Mouse (Mus musculus): Measurements from ENCODE around the gene Slc24a3. TPM values are rescaled to one million over a fixed set of nuclear protein-coding genes. Genes with fewer than 3 reads are reported as not detected.
A peak's percentile ranks its signal among the peaks of the same experiment; 100 is the strongest.

Slc24a3 gene
- total RNA-seq, 2 experiments from 2014 or later: 1.3 to 2.0 TPM

DNA sequence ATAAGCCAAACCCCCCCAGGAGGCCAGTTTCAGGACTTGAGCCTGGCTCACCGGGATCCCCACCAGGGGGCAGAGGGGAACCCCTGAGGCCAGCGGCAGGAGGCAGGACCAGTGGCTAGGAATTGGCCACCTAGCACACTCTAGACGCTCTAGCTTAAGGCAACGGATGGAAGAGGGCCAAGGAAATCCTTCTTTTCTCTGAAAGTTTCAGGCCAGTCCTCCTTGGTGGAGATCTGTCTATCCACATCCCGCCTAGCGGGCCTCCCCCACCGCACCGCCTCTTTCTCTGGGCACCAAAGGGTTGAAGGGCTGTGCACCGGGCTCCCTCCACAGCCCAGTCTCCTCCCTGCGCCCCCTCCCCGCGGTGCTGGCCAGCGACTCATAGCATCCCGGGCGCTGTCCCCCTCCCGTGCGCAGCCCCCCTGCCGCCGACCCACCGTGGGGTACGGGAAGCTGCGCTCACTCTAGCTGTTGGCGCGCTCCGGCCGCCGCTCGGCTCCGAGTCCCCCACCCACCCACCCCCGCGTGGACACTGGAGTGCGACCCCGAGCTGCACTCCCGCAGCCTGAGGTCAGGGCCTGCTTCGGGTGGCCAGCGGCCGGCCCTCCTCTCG is 397 bp upstream of the Slc24a3 start:
- intact Hi-C loops (cut with DNase I): no loop called here
- H3K27ac ChIP-seq: peak overlapping the region; percentile 76
- peak overlapping the region; percentile 81 for H3K4me3 ChIP-seq
- DNase-seq: peak; percentile 79
- peak; percentile 66 for TF ChIP-seq CTCF (IDR thresholded peaks at IDR 0.05)

DNA sequence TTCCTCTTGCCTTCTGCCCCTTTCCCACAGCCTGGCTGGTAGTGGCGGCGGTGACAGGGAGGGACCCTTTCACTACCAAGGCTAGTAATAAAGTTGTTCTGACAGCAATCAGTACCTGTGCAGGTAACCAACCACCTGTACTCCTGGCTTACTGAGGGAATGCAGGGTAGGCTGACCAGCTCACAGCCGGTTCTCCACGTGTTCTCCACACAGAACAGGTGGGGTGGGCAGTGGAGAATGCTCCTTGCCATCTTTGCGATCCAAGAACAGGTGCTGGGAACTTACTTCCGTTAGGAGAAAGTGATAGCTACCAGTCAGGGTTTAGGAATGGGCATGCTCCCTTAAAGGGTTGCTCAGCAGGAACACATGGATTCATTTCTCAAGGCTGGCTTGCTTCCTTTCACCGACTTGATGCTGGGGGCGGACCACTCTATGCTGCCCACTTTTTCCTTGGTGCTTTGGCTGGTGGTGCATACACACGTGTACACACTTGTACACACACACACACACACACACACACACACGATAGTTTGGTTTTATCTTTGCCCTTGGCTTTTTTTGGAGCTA is 934 bp downstream of the Slc24a3 start:
- peak overlapping the region; percentile 76 for H3K27ac ChIP-seq
- no peak for DNase-seq
- intact Hi-C loops (cut with DNase I): no loop called here
- peak overlapping the region; percentile 81 for H3K4me3 ChIP-seq
- no peak for TF ChIP-seq CTCF (IDR thresholded peaks at IDR 0.05)

DNA sequence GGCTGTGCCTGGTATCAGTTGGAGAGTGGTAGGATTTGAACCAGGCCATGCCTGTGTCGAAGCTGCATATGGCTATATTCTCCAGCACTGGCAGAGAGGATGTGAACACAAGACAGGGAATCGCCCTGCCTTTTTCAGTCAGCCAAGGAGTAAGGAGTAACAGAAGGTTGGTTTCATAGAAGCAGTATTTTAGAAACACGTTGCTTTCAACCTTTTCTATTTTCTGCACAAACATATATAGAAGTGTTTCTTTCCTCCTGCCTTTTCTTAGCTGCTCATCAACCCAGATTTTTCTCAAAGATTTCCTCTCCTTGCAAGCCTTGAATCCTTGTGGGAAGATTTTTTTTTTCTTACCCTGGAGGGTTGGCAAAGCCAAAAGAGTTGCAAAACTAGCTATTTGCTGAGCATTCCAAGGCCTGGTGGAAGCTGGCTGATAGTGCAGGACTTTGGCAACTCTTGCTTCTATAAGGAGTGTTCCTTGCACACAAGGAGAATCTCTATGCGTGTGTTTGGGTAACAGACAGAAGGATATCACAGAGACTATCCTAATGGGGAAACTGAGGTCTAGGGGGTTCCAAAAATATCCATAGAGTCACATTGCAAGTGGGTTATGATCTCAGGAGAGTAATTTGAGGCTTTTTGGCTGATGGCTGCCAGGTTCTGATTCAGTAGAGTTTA is 5.6 kb downstream of the Slc24a3 start:
- no peak for TF ChIP-seq CTCF (IDR thresholded peaks at IDR 0.05)
- Histone ChIP-seq H3K4me3 (no peak overlapping the region), H3K27ac (no peak overlapping the region; the same call in 1 of the 2 replicates)
- no peak for DNase-seq
- intact Hi-C loops (cut with DNase I): no loop called here

DNA sequence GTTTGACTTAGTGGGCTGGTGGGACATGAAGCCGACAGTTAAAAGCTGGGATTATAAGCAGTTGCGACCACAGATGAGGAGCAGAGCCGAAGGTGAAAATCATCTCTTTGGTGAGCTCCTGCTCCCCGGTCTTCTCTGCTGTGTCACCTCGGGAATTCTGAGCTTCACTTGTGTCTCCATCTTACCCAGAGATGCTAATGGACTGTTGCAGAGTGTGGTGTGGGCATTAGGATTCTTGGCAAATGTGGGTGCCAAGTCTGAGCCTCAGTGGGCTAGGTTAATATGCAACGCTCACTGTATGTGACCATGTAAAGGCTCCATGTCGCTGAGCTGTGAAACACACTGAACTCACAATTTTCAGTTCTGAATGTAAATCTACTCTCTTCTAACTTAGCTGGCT is 7.5 kb downstream of the Slc24a3 start:
- intact Hi-C loops (cut with DNase I): no loop called here
- Histone ChIP-seq H3K27ac (no peak overlapping the region), H3K4me3 (no peak overlapping the region)
- no peak for DNase-seq
- no peak for TF ChIP-seq CTCF (IDR thresholded peaks at IDR 0.05)

DNA sequence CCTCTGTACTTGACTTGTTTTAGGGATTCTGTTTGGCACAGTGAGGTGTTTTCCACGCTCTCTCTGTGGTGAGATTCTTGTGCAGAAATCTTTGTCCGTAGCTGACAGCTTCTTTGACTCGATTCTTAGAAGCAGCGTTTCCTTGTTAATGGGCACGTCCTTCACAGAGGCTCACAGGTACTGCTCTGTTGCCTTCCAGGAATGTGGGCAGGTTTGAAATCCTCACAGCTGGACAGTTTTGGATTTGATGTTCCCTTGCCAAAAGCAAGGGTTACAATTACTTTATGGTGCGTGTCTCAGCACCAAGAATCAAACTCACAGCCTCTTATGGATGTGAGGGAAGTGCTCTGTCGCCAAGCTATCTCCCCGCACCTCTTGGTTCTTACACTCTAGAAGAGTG is 14.9 kb downstream of the Slc24a3 start:
- intact Hi-C loops (cut with DNase I): no loop called here

DNA sequence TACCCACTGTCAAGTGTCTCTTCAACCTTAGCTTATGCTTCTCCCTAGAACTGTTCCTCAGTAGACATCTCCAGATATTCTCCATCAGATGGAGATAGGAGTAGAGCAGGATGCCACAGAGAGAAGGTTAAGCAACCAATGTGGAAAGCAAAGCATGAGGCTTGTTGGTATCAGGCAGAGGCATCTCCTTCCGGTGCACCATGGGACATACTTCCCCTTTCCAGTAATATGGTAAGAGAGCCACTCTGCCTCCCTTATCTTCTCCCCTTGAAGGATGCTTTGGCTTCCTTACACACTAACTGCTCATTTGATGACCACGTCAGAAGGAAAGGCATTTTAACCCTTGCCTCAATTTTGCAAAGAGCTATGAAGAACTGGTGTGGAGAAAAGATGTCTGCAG is 21.3 kb downstream of the Slc24a3 start:
- intact Hi-C loops (cut with DNase I): no loop called here
- TF ChIP-seq CTCF (IDR thresholded peaks at IDR 0.05): no peak
- no peak for DNase-seq

More for the DNA sequence above, 14.9 kb downstream of the Slc24a3 start:
- Histone ChIP-seq H3K4me3 (no peak overlapping the region), H3K27ac (no peak overlapping the region)
- DNase-seq: no peak
- no peak for TF ChIP-seq CTCF (IDR thresholded peaks at IDR 0.05)

DNA sequence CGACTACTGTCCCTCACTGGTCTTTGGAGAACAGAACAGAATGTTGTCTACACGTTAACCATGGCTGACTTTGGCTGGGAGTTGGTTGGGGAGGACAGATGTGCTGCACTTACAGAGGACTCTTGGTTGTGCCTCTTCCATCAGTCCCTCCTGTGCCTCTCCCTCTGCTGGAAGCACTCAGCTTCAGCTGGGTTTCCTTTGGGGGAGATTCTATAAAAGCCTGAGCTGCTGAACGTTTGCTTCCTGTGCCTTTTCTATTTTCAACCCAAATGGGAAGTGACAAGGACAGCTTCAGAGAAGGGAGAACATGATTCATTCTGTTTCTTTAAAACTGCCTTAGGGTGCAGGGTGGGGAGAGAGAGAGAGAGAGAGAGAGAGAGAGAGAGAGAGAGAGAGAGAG is 28.5 kb downstream of the Slc24a3 start:
- H3K27ac ChIP-seq: no peak overlapping the region
- no peak for TF ChIP-seq CTCF (IDR thresholded peaks at IDR 0.05)
- no peak overlapping the region for H3K4me3 ChIP-seq
- intact Hi-C loops (cut with DNase I): no loop called here
- no peak for DNase-seq

More for the DNA sequence above, 21.3 kb downstream of the Slc24a3 start:
- no peak overlapping the region for H3K4me3 ChIP-seq
- no peak overlapping the region for H3K27ac ChIP-seq

DNA sequence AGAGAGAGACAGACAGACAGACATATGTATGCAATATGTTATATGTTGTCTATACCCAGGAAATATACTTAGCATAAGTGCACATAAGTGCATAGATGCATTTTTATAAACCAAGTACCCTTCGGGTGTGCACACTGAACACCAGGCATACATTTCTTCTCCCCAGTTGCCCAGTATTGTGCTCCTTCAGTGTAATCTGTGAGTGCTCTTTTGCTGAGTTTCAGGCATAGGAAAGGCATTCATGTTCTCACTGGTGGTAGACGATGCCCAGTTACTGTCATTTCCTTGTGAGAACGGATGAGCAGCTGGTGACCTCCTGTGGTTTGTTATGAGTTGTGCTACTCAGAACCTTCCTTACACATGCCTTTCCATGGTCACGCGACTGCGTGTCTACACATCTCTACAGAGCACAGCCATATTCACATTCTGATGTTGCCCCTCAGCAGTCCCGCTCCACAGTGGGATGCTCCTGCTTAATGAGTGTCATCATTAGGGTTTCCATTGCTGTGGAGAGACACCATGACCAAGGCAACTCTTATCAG is 29.0 kb downstream of the Slc24a3 start:
- intact Hi-C loops (cut with DNase I): no loop called here
- TF ChIP-seq CTCF (IDR thresholded peaks at IDR 0.05): peak; percentile 17; the same call in 1 of the 2 replicates
- Histone ChIP-seq H3K27ac (no peak overlapping the region), H3K4me3 (no peak overlapping the region)
- DNase-seq: no peak

DNA sequence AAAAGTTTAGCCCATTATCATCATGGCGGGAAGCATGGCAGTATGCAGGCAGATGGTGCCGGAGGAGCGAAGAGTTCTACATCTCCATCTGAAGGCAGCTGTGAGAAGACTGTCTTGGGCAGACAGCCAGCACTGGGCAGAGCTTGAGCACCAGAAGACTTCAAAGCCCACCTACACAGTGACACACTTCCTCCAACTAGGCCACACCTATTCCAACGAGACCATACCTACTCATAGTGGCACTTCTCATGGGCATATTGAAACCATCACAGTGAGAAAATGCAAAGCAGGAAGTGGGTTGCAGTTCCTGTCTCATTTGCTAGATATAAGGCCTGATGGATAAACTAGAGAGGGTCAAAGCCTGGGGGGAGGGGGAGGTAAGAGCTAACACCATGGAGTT is 29.5 kb downstream of the Slc24a3 start:
- Histone ChIP-seq H3K4me3 (no peak overlapping the region), H3K27ac (no peak overlapping the region)
- no peak for TF ChIP-seq CTCF (IDR thresholded peaks at IDR 0.05)
- no peak for DNase-seq
- intact Hi-C loops (cut with DNase I): no loop called here

DNA sequence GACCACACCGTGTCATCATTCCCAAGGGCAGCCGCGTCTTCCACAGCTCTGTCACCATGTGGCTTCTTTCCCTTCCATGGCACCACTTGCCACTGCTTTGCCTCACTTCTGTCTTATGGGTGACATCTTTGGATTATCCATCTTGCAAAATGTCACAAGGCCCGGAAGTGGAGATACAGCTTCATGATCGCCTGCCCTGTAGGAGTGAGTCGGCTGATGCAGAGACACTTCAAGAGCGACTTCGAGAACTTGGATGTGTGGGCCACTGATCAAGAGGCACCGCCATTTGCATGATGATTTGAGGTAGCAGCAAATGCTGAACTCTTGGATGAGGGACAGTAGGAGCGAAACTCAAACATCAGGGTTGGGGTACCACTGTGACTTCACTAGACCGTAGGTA is 46.0 kb downstream of the Slc24a3 start:
- intact Hi-C loops (cut with DNase I): no loop called here
- no peak for DNase-seq
- no peak for TF ChIP-seq CTCF (IDR thresholded peaks at IDR 0.05)
- Histone ChIP-seq H3K4me3 (no peak overlapping the region), H3K27ac (no peak overlapping the region)

DNA sequence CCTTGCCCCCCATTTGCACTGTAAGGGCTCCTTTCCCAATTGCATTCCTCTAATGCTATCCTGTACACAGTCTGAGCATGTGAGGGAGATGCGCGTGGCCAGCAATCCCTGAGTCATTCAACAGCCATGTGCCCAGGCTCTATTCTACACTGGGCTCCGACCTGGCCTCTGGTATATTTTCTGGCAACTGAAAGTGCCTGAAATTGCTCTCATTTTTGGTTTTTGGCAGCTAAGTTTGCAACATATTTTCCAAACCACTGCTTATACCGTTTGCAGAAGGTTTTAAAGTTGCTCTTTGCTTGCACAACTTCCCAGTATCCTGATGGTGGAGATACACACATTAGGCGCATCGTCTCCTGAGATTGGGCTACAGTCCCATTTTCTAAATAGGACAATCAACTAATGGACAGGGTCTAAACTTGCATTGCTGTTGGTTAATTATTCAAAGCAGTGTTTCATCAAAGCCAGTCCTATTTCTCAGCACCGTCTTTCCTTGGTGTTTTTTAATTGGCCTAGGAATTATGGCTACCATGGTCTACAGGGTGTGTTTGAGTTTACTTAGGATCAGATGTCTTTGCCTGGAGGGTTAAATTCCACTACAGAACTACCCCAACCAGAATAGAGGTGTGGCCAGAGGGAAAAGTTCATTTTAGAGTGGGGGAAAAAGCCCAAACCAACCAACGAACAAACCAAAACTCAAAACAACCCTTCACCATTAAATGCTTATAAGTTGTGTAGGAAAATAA is 46.7 kb downstream of the Slc24a3 start:
- no peak overlapping the region for H3K4me3 ChIP-seq
- no peak for DNase-seq
- H3K27ac ChIP-seq: no peak overlapping the region
- intact Hi-C loops (cut with DNase I): no loop called here
- TF ChIP-seq CTCF (IDR thresholded peaks at IDR 0.05): no peak

DNA sequence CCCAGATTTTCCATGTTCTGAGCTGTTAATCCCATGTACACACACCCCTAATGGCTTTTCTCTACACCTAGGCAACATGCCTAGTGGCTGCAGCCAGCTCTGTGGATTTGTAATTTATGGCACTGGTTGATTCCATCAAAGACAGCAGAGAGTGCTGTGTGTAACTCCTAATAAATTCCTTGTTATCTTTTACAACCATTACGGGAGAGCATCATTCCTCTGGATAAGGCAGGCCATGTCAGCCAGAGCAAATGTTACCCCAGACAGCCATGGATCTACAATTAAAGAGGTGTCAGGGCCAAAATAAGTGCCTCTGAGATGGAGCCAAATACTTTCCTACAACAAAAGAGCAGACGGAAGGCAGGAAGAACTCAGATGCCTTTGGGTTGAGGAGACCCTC is 49.0 kb downstream of the Slc24a3 start:
- no peak for TF ChIP-seq CTCF (IDR thresholded peaks at IDR 0.05)
- Histone ChIP-seq H3K27ac (no peak overlapping the region), H3K4me3 (no peak overlapping the region)
- intact Hi-C loops (cut with DNase I): no loop called here
- DNase-seq: no peak

DNA sequence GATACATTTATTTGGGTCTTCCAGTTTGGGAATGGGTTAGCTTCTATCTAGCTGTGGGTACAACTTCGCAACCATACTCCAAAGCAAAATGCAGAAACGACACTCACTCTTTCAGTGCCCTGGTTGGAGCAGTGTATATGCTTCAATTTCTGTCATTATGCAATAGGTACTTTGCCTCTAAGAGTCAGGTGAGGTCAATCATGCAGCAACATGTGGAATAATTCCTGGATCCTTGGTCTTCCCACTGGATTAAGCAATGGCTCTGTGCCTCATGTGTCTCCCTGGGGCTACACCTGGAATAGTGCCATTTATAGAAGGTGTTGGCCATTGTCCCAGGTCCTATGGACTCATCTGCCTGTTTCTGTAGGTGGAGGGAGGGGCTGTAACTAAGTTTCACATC is 49.9 kb downstream of the Slc24a3 start:
- Histone ChIP-seq H3K4me3 (no peak overlapping the region), H3K27ac (no peak overlapping the region)
- intact Hi-C loops (cut with DNase I): no loop called here
- DNase-seq: no peak
- TF ChIP-seq CTCF (IDR thresholded peaks at IDR 0.05): no peak
